Mouse (Mus musculus): Measurements from ENCODE around the gene Cisd1.

DNA sequence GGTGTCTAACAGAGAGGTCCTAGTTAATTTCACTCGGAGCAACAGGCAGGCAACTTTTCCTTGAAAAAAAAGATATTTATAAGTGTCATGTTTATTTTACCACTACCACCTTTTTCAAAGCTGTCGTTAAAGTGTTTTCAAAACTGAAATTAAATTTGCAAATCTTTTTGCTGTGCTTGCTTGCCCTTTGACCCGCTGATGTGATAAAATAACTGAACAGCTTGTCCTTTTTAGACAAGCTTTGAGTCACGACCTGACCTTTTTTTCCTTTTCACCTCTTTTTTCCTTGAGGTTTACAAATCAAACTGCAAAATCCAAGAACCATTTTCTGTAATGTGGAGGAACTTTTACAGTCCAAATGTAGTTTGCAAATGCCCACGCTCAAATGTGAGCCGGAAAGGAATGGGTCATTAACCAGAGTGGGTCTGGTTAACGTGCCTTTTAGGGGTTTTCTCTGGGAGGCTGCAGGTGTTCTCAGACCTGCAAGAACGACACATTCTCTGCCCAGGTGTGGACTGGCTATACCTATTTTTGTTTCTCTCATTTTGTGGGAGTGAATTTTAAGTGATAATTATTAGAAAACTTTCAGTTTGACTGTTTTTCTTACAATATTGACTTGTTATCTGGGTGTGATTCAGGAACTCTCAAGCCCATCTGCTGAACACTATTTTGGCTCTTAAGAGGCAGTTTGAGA is 38.3 kb upstream of the Cisd1 start:
- TF ChIP-seq CTCF (IDR thresholded peaks at IDR 0.05; ENCODE audit: borderline replicate concordance, insufficient read depth, low read length) (no peak), POLR2A (IDR thresholded peaks at IDR 0.05; ENCODE audit: low read depth, low read length) (no peak)
